Mouse (Mus musculus): Measurements from ENCODE around the gene Acaca. TPM values are rescaled to one million over a fixed set of nuclear protein-coding genes. Genes with fewer than 3 reads are reported as not detected.
A peak's percentile ranks its signal among the peaks of the same experiment; 100 is the strongest.
"Not testable (repeated sequence)": the region's sequence is repeated elsewhere in the genome, so short reads cannot be mapped to it uniquely, and the experiment has no call there.

Gene Acaca
- polyA plus RNA-seq, 1 experiment from 2014 or later, result 12.0 TPM

- ATAC-seq (ENCODE audit: low FRiP score, low TSS enrichment), result no peak
- H3K9ac ChIP-seq (replicated peaks; ENCODE audit: low read length), result no peak overlapping the region
- 72% methylated on average over 1 of the region's 1 CpGs for WGBS
These were observed 235.8 kb downstream of the Acaca start for GRCm38 (mm10) chr11:84365313-84365712.

GRCm38 (mm10) chr11:84368902-84369301 lies 239.4 kb downstream of the Acaca start:
- no peaks in the 10 kb centered on the region for H3K4me1 ChIP-seq (ENCODE audit: insufficient read depth, low read length)
- H3K36me3 ChIP-seq (ENCODE audit: insufficient read depth, low read length), result peaks cover 9% of the 10 kb centered on the region; the same call in 1 of the 2 replicates
- 82% methylated on average over 2 of the region's 2 CpGs for WGBS
- no peak overlapping the region for H3K4me3 ChIP-seq (ENCODE audit: low read length)
- H3K27me3 ChIP-seq (ENCODE audit: insufficient read depth, low read length), result no peaks in the 10 kb centered on the region
- no peak overlapping the region for H3K27ac ChIP-seq (ENCODE audit: low read length)
- no peaks in the 10 kb centered on the region for H3K9me3 ChIP-seq (ENCODE audit: low read length)
- H3K9ac ChIP-seq (replicated peaks; ENCODE audit: low read length), result no peak overlapping the region
- ATAC-seq (ENCODE audit: low FRiP score, low TSS enrichment), result no peak
- no peak overlapping the region for H3K4me2 ChIP-seq (replicated peaks; ENCODE audit: low read depth, low read length)

More at GRCm38 (mm10) chr11:84365313-84365712, 235.8 kb downstream of the Acaca start:
- H3K27me3 ChIP-seq (ENCODE audit: insufficient read depth, low read length), result no peaks in the 10 kb centered on the region
- H3K27ac ChIP-seq (ENCODE audit: low read length), result no peak overlapping the region
- peaks cover 20% of the 10 kb centered on the region for H3K4me1 ChIP-seq (ENCODE audit: insufficient read depth, low read length)
- no peak overlapping the region for H3K4me3 ChIP-seq (ENCODE audit: low read length)
- no peak overlapping the region for H3K4me2 ChIP-seq (replicated peaks; ENCODE audit: low read depth, low read length)
- no peaks in the 10 kb centered on the region for H3K36me3 ChIP-seq (ENCODE audit: insufficient read depth, low read length)
- H3K9me3 ChIP-seq (ENCODE audit: low read length), result no peaks in the 10 kb centered on the region

GRCm38 (mm10) chr11:84373122-84373521 lies 243.7 kb downstream of the Acaca start:
- Histone ChIP-seq H3K4me3 (ENCODE audit: low read length) (no peak overlapping the region), H3K9ac (replicated peaks; ENCODE audit: low read length) (no peak overlapping the region), H3K9me3 (ENCODE audit: low read length) (no peaks in the 10 kb centered on the region), H3K4me1 (ENCODE audit: insufficient read depth, low read length) (no peaks in the 10 kb centered on the region), H3K36me3 (ENCODE audit: insufficient read depth, low read length) (peaks cover 12% of the 10 kb centered on the region; the same call in 1 of the 2 replicates), H3K27me3 (ENCODE audit: insufficient read depth, low read length) (no peaks in the 10 kb centered on the region), H3K4me2 (replicated peaks; ENCODE audit: low read depth, low read length) (no peak overlapping the region), H3K27ac (ENCODE audit: low read length) (no peak overlapping the region)
- no peak for ATAC-seq (ENCODE audit: low FRiP score, low TSS enrichment)
- WGBS, result 89% methylated on average over 4 of the region's 4 CpGs

- Histone ChIP-seq H3K36me3 (ENCODE audit: insufficient read depth, low read length) (peaks cover 12% of the 10 kb centered on the region; the same call in 1 of the 2 replicates), H3K9ac (replicated peaks; ENCODE audit: low read length) (no peak overlapping the region), H3K27ac (ENCODE audit: low read length) (no peak overlapping the region), H3K4me1 (ENCODE audit: insufficient read depth, low read length) (no peaks in the 10 kb centered on the region), H3K4me3 (ENCODE audit: low read length) (no peak overlapping the region), H3K9me3 (ENCODE audit: low read length) (no peaks in the 10 kb centered on the region), H3K4me2 (replicated peaks; ENCODE audit: low read depth, low read length) (no peak overlapping the region), H3K27me3 (ENCODE audit: insufficient read depth, low read length) (no peaks in the 10 kb centered on the region)
- ATAC-seq (ENCODE audit: low FRiP score, low TSS enrichment), result no peak
- WGBS, result 56% methylated on average over 3 of the region's 3 CpGs
These were observed 246.6 kb downstream of the Acaca start for GRCm38 (mm10) chr11:84375951-84376496.

- Histone ChIP-seq H3K27me3 (ENCODE audit: insufficient read depth, low read length) (no peaks in the 10 kb centered on the region), H3K4me1 (ENCODE audit: insufficient read depth, low read length) (no peaks in the 10 kb centered on the region), H3K36me3 (ENCODE audit: insufficient read depth, low read length) (peaks cover 12% of the 10 kb centered on the region; the same call in 1 of the 2 replicates), H3K9me3 (ENCODE audit: low read length) (no peaks in the 10 kb centered on the region), H3K27ac (ENCODE audit: low read length) (no peak overlapping the region), H3K4me3 (ENCODE audit: low read length) (no peak overlapping the region), H3K4me2 (replicated peaks; ENCODE audit: low read depth, low read length) (no peak overlapping the region), H3K9ac (replicated peaks; ENCODE audit: low read length) (no peak overlapping the region)
- ATAC-seq (ENCODE audit: low FRiP score, low TSS enrichment), result no peak
- WGBS, result 84% methylated on average over 13 of the region's 13 CpGs
These were observed 247.3 kb downstream of the Acaca start for GRCm38 (mm10) chr11:84376510-84377365.

- no peak for ATAC-seq (ENCODE audit: low FRiP score, low TSS enrichment)
- no peaks in the 10 kb centered on the region for H3K27me3 ChIP-seq (ENCODE audit: insufficient read depth, low read length)
- H3K9me3 ChIP-seq (ENCODE audit: low read length), result no peaks in the 10 kb centered on the region
- peak overlapping the region; percentile 8; the same call in 1 of the 2 replicates for H3K4me2 ChIP-seq (replicated peaks; ENCODE audit: low read depth, low read length)
- no peak overlapping the region for H3K9ac ChIP-seq (replicated peaks; ENCODE audit: low read length)
- H3K27ac ChIP-seq (ENCODE audit: low read length), result no peak overlapping the region
- peaks cover 3% of the 10 kb centered on the region; the same call in 1 of the 2 replicates for H3K36me3 ChIP-seq (ENCODE audit: insufficient read depth, low read length)
- no peak overlapping the region for H3K4me3 ChIP-seq (ENCODE audit: low read length)
- H3K4me1 ChIP-seq (ENCODE audit: insufficient read depth, low read length), result peaks cover 6% of the 10 kb centered on the region
- WGBS, result 47% methylated on average over 13 of the region's 13 CpGs
These were observed 253.0 kb downstream of the Acaca start for GRCm38 (mm10) chr11:84382450-84382849.

GRCm38 (mm10) chr11:84383891-84384290 lies 254.4 kb downstream of the Acaca start:
- H3K36me3 ChIP-seq (ENCODE audit: insufficient read depth, low read length), result peaks cover 3% of the 10 kb centered on the region; the same call in 1 of the 2 replicates
- no peak overlapping the region for H3K9ac ChIP-seq (replicated peaks; ENCODE audit: low read length)
- WGBS, result 72% methylated on average over 6 of the region's 6 CpGs
- H3K4me3 ChIP-seq (ENCODE audit: low read length), result no peak overlapping the region
- H3K4me1 ChIP-seq (ENCODE audit: insufficient read depth, low read length), result peaks cover 6% of the 10 kb centered on the region
- H3K27ac ChIP-seq (ENCODE audit: low read length), result no peak overlapping the region
- H3K27me3 ChIP-seq (ENCODE audit: insufficient read depth, low read length), result no peaks in the 10 kb centered on the region
- ATAC-seq (ENCODE audit: low FRiP score, low TSS enrichment), result no peak
- no peaks in the 10 kb centered on the region for H3K9me3 ChIP-seq (ENCODE audit: low read length)
- no peak overlapping the region for H3K4me2 ChIP-seq (replicated peaks; ENCODE audit: low read depth, low read length)

- WGBS, result 74% methylated on average over 6 of the region's 6 CpGs
- H3K27ac ChIP-seq (ENCODE audit: low read length), result no peak overlapping the region
- H3K4me3 ChIP-seq (ENCODE audit: low read length), result no peak overlapping the region
- H3K36me3 ChIP-seq (ENCODE audit: insufficient read depth, low read length), result peaks cover 10% of the 10 kb centered on the region; the same call in 1 of the 2 replicates
- H3K27me3 ChIP-seq (ENCODE audit: insufficient read depth, low read length), result no peaks in the 10 kb centered on the region
- H3K9ac ChIP-seq (replicated peaks; ENCODE audit: low read length), result no peak overlapping the region
- ATAC-seq (ENCODE audit: low FRiP score, low TSS enrichment), result no peak
- no peaks in the 10 kb centered on the region for H3K4me1 ChIP-seq (ENCODE audit: insufficient read depth, low read length)
- no peak overlapping the region for H3K4me2 ChIP-seq (replicated peaks; ENCODE audit: low read depth, low read length)
- H3K9me3 ChIP-seq (ENCODE audit: low read length), result no peaks in the 10 kb centered on the region
These were observed 259.9 kb downstream of the Acaca start for GRCm38 (mm10) chr11:84389332-84389731.

- H3K4me1 ChIP-seq (ENCODE audit: insufficient read depth, low read length), result no peaks in the 10 kb centered on the region
- H3K4me2 ChIP-seq (replicated peaks; ENCODE audit: low read depth, low read length), result no peak overlapping the region
- no peak overlapping the region for H3K4me3 ChIP-seq (ENCODE audit: low read length)
- 83% methylated on average over 8 of the region's 8 CpGs for WGBS
- no peak overlapping the region for H3K27ac ChIP-seq (ENCODE audit: low read length)
- no peaks in the 10 kb centered on the region for H3K27me3 ChIP-seq (ENCODE audit: insufficient read depth, low read length)
- H3K9ac ChIP-seq (replicated peaks; ENCODE audit: low read length), result no peak overlapping the region
- ATAC-seq (ENCODE audit: low FRiP score, low TSS enrichment), result no peak
- H3K9me3 ChIP-seq (ENCODE audit: low read length), result no peaks in the 10 kb centered on the region
- peaks cover 8% of the 10 kb centered on the region; the same call in 1 of the 2 replicates for H3K36me3 ChIP-seq (ENCODE audit: insufficient read depth, low read length)
These were observed 261.7 kb downstream of the Acaca start for GRCm38 (mm10) chr11:84391126-84391525.

- H3K9me3 ChIP-seq (ENCODE audit: low read length); H3K4me3 ChIP-seq (ENCODE audit: low read length); ATAC-seq (ENCODE audit: low FRiP score, low TSS enrichment); H3K27me3 ChIP-seq (ENCODE audit: insufficient read depth, low read length); H3K4me2 ChIP-seq (replicated peaks; ENCODE audit: low read depth, low read length); H3K36me3 ChIP-seq (ENCODE audit: insufficient read depth, low read length); H3K27ac ChIP-seq (ENCODE audit: low read length); H3K9ac ChIP-seq (replicated peaks; ENCODE audit: low read length); H3K4me1 ChIP-seq (ENCODE audit: insufficient read depth, low read length): not testable (repeated sequence)
- WGBS, result 90% methylated on average over 7 of the region's 7 CpGs
These were observed 262.6 kb downstream of the Acaca start for GRCm38 (mm10) chr11:84392066-84392465.

Measured in kidney, embryonic 16.5 days (tissue).